10 mouse cellular contexts compared by ENCODE assay signal in the genomic region with DNA sequence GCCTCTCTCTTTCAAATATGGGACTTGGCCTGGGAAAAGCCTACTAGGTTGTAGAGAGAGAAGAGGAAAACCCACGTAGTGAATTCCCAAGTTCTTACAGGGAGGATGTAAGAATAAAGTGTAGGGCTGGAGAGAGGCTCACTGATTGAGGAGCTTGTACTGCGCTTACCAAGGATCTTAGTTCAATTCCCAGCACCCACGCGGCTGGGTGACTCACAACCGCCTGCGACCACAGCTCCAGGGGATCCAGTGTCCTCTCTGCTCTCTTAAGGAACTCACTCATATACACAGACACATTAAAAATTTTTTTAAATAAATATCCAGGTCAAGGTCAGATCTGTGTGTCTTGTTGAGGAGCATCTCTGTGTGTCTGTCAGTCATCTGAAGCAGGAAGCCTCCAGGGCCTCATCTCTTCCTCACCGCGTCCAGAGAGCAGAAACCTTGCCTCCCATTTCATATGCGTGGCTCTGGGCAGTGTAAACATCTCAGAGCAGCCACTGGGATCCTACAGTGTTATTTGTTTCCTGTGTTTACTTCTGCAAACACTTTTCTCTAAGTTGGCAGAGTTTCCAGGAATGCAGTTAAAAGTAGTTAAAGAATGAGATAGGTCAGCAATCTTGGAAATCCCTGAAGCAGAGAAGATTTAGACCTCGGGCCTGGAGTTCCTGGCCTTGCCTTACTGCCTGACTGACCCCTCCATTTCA.
"Had no signal": no experiment of that assay in that cellular context is flagged by ENCODE, and none has a peak within 500 bp of the region (broad histone marks: within the 10 kb centered on the region; RNA-seq: fewer than 3 reads in every experiment).

No protein-coding gene starts in this region.

- ATAC-seq: intestine, embryonic 15.5 days had no signal

- H3K9ac ChIP-seq: intestine, embryonic 15.5 days; liver, embryonic 13.5 days had no signal

- H3K4me3 ChIP-seq: intestine, embryonic 15.5 days; layer of hippocampus, adult 2 months; liver, embryonic 13.5 days had no signal

- H3K27me3 ChIP-seq: intestine, embryonic 15.5 days; liver, embryonic 13.5 days had no signal

- H3K4me1 ChIP-seq: intestine, embryonic 15.5 days; liver, embryonic 13.5 days had no signal

- DNase-seq: layer of hippocampus, adult 9-11 months; liver, embryonic 13.5 days; lung, adult 2 months; midbrain, embryonic 14.5 days; thymus, adult 18-20 months; thymus, postnatal 36 days had no signal

- H3K27ac ChIP-seq: intestine, embryonic 15.5 days; kidney, postnatal 0 days; layer of hippocampus, adult 2 months; liver, embryonic 13.5 days; macrophage had no signal

- H3K4me2 ChIP-seq: intestine, embryonic 15.5 days; liver, embryonic 13.5 days had no signal

- H3K9me3 ChIP-seq: intestine, embryonic 15.5 days; liver, embryonic 13.5 days had no signal
